In genomic region chr11:49249811-49250421, GRCm38 (mm10) we compare ENCODE assay signal across 8 mouse cellular contexts. TPM values are rescaled to one million over a fixed set of nuclear protein-coding genes. Genes with fewer than 3 reads are reported as not detected.
A peak's percentile ranks its signal among the peaks of the same experiment; 100 is the strongest.
DNase-seq lines count a peak whose midpoint lies in the region; ATAC-seq and TF ChIP-seq lines count a peak whose summit lies in the region.

No protein-coding gene starts in this region.

- H3K4me1 ChIP-seq in embryonic facial prominence, embryonic 10.5 days: peaks cover 62% of the 10 kb centered on the region
- peaks cover 11% of the 10 kb centered on the region; the same call in 1 of the 2 replicates for H3K4me1 ChIP-seq in hindbrain, postnatal 0 days (ENCODE audit: insufficient read depth, low read length)
- H3K4me1 ChIP-seq in liver, embryonic 16.5 days (ENCODE audit: control insufficient read depth, low read depth, low read length): peaks cover 75% of the 10 kb centered on the region

- peak overlapping the region; percentile 66 for H3K4me2 ChIP-seq in hindbrain, postnatal 0 days (ENCODE audit: low read depth, low read length)
- H3K4me2 ChIP-seq in liver, embryonic 16.5 days (ENCODE audit: low read depth, low read length): peak overlapping the region; percentile 80

- H3K9ac ChIP-seq in hindbrain, postnatal 0 days (replicated peaks; ENCODE audit: low read length): peak overlapping the region; percentile 57
- H3K9ac ChIP-seq in liver, embryonic 16.5 days (ENCODE audit: low read depth, low read length): peak overlapping the region; percentile 96

- H3K36me3 ChIP-seq in embryonic facial prominence, embryonic 10.5 days (replicated peaks): peaks cover 29% of the 10 kb centered on the region
- peaks cover 4% of the 10 kb centered on the region; the same call in 1 of the 2 replicates for H3K36me3 ChIP-seq in hindbrain, postnatal 0 days (ENCODE audit: insufficient read depth, low read length)
- peaks cover 13% of the 10 kb centered on the region for H3K36me3 ChIP-seq in liver, embryonic 16.5 days (ENCODE audit: control insufficient read depth, insufficient read depth)

- H3K27me3 ChIP-seq in embryonic facial prominence, embryonic 10.5 days (replicated peaks; ENCODE audit: low read depth, poor library complexity, severe bottlenecking): no peaks in the 10 kb centered on the region
- no peaks in the 10 kb centered on the region for H3K27me3 ChIP-seq in hindbrain, postnatal 0 days (ENCODE audit: insufficient read depth, low read length)
- H3K27me3 ChIP-seq in liver, embryonic 16.5 days (ENCODE audit: control insufficient read depth, insufficient read depth, low read depth, low read length): no peaks in the 10 kb centered on the region

- peak overlapping the region; percentile 83 for H3K4me3 ChIP-seq in embryonic facial prominence, embryonic 10.5 days
- H3K4me3 ChIP-seq in hindbrain, postnatal 0 days (ENCODE audit: low read length): peak overlapping the region; percentile 50
- peak overlapping the region; percentile 84 for H3K4me3 ChIP-seq in liver, embryonic 16.5 days (ENCODE audit: low read depth, low read length)

- TF ChIP-seq CTCF in hindbrain, postnatal 0 days (IDR thresholded peaks at IDR 0.05; ENCODE audit: low read depth): no peak

- H3K27ac ChIP-seq in embryonic facial prominence, embryonic 10.5 days (replicated peaks): peak overlapping the region; percentile 96
- peak overlapping the region; percentile 79 for H3K27ac ChIP-seq in hindbrain, postnatal 0 days
- H3K27ac ChIP-seq in liver, embryonic 16.5 days (ENCODE audit: low read length): peak overlapping the region; percentile 94

- peak; percentile 11; the same call in 1 of the 2 replicates for ATAC-seq in hindbrain, postnatal 0 days
- peak; percentile 3; the same call in 1 of the 2 replicates for ATAC-seq in liver, embryonic 16.5 days (ENCODE audit: low read depth)
- no peak for ATAC-seq in megakaryocyte-erythroid progenitor cell, adult 5-6 weeks (replicated peaks; ENCODE audit: low FRiP score, low TSS enrichment, poor library complexity, severe bottlenecking)

- DNase-seq in adrenal gland, postnatal 36 days: peak; percentile 22 to 44
- DNase-seq in adrenal gland, adult 8-10 months: no peak
- DNase-seq in embryonic facial prominence, embryonic 10.5 days (ENCODE audit: low spot score): no peak
- no peak for DNase-seq in hindbrain, postnatal 0 days (ENCODE audit: low spot score)
- DNase-seq in skeletal muscle tissue, adult 2 months (ENCODE audit: low read depth, low spot score): peak; percentile 48
- DNase-seq in ovary, postnatal 36 days (ENCODE audit: low spot score): no peak

- WGBS in embryonic facial prominence, embryonic 10.5 days: 29% methylated on average over 10 of the region's 10 CpGs
- WGBS in hindbrain, postnatal 0 days: 27% methylated on average over 10 of the region's 10 CpGs
- WGBS in liver, embryonic 16.5 days (ENCODE audit: insufficient replicate concordance): 3% methylated on average over 10 of the region's 10 CpGs

- H3K9me3 ChIP-seq in embryonic facial prominence, embryonic 10.5 days: no peaks in the 10 kb centered on the region
- no peaks in the 10 kb centered on the region for H3K9me3 ChIP-seq in hindbrain, postnatal 0 days (ENCODE audit: low read length)
- H3K9me3 ChIP-seq in liver, embryonic 16.5 days (replicated peaks; ENCODE audit: control insufficient read depth, low read length): no peaks in the 10 kb centered on the region

RNA-seq across cellular contexts. Expression of gene Mgat1, which starts 5.9 kb away (rescaled TPM):
- 100 to 1,000 TPM; 113 to 135 TPM for total RNA-seq in adrenal gland, postnatal 36 days (2021)
- 100 to 1,000 TPM; 114 to 131 (median 124) TPM for total RNA-seq in adrenal gland, adult 8-10 months (2022)
- polyA plus RNA-seq in embryonic facial prominence, embryonic 10.5 days (2016; fragmentation: Nextera tagmentation; extraction: Ambion mirVana): 34.8 and 40.3 TPM in 2 replicates
- 87.4 and 109 TPM in 2 replicates for total RNA-seq in hindbrain, postnatal 0 days (2014; rRNA removed)
- 33.6 and 35.3 TPM in 2 replicates for polyA plus RNA-seq in hindbrain, postnatal 0 days (2015; fragmentation: Nextera tagmentation; extraction: Ambion mirVana)
- polyA plus RNA-seq in liver, embryonic 16.5 days (2015; fragmentation: Nextera tagmentation; extraction: Ambion mirVana): 41.5 TPM in 2 replicates
- 47.4 and 53.5 TPM in 2 replicates for total RNA-seq in megakaryocyte-erythroid progenitor cell, adult 5-6 weeks (2014; fragmentation: Nextera tagmentation)
- total RNA-seq in megakaryocyte-erythroid progenitor cell, adult 5-6 weeks (2017): 28.1 and 34.2 TPM in 2 replicates

RNA-seq across cellular contexts. Expression of gene Olfr1393, which starts 28.2 kb away (rescaled TPM):
- not detected for total RNA-seq in adrenal gland, postnatal 36 days (2021)
- not detected for total RNA-seq in adrenal gland, adult 8-10 months (2022)
- polyA plus RNA-seq in embryonic facial prominence, embryonic 10.5 days (2016; fragmentation: Nextera tagmentation; extraction: Ambion mirVana): 0.10 TPM in 1 of 2 replicates, not detected in the other
- total RNA-seq in hindbrain, postnatal 0 days (2014; rRNA removed): 0.86 TPM in 1 of 2 replicates, not detected in the other
- polyA plus RNA-seq in hindbrain, postnatal 0 days (2015; fragmentation: Nextera tagmentation; extraction: Ambion mirVana): 0.10 and 0.13 TPM in 2 replicates
- 0.06 TPM in 1 of 2 replicates, not detected in the other for polyA plus RNA-seq in liver, embryonic 16.5 days (2015; fragmentation: Nextera tagmentation; extraction: Ambion mirVana)
- total RNA-seq in megakaryocyte-erythroid progenitor cell, adult 5-6 weeks (2014; fragmentation: Nextera tagmentation): not detected in 2 replicates
- not detected in 2 replicates for total RNA-seq in megakaryocyte-erythroid progenitor cell, adult 5-6 weeks (2017)

RNA-seq across cellular contexts. Expression of gene Olfr1392, which starts 35.2 kb away (rescaled TPM):
- not detected for total RNA-seq in adrenal gland, postnatal 36 days (2021)
- not detected for total RNA-seq in adrenal gland, adult 8-10 months (2022)
- polyA plus RNA-seq in embryonic facial prominence, embryonic 10.5 days (2016; fragmentation: Nextera tagmentation; extraction: Ambion mirVana): 0.06 TPM in 1 of 2 replicates, not detected in the other
- total RNA-seq in hindbrain, postnatal 0 days (2014; rRNA removed): not detected in 2 replicates
- polyA plus RNA-seq in hindbrain, postnatal 0 days (2015; fragmentation: Nextera tagmentation; extraction: Ambion mirVana): not detected in 2 replicates
- polyA plus RNA-seq in liver, embryonic 16.5 days (2015; fragmentation: Nextera tagmentation; extraction: Ambion mirVana): not detected in 2 replicates
- not detected in 2 replicates for total RNA-seq in megakaryocyte-erythroid progenitor cell, adult 5-6 weeks (2014; fragmentation: Nextera tagmentation)
- not detected in 2 replicates for total RNA-seq in megakaryocyte-erythroid progenitor cell, adult 5-6 weeks (2017)

RNA-seq across cellular contexts. Expression of gene Zfp62, which starts 46.8 kb away (rescaled TPM):
- total RNA-seq in adrenal gland, postnatal 36 days (2021): 10 to 100 TPM; 29.7 to 33.3 TPM
- 10 to 100 TPM; 28.1 to 40.1 (median 36.2) TPM for total RNA-seq in adrenal gland, adult 8-10 months (2022)
- polyA plus RNA-seq in embryonic facial prominence, embryonic 10.5 days (2016; fragmentation: Nextera tagmentation; extraction: Ambion mirVana): 46.8 and 50.0 TPM in 2 replicates
- 20.2 and 25.0 TPM in 2 replicates for total RNA-seq in hindbrain, postnatal 0 days (2014; rRNA removed)
- polyA plus RNA-seq in hindbrain, postnatal 0 days (2015; fragmentation: Nextera tagmentation; extraction: Ambion mirVana): 25.7 and 25.8 TPM in 2 replicates
- 11.1 and 11.7 TPM in 2 replicates for polyA plus RNA-seq in liver, embryonic 16.5 days (2015; fragmentation: Nextera tagmentation; extraction: Ambion mirVana)
- 56.5 and 67.6 TPM in 2 replicates for total RNA-seq in megakaryocyte-erythroid progenitor cell, adult 5-6 weeks (2014; fragmentation: Nextera tagmentation)
- 102 and 160 TPM in 2 replicates for total RNA-seq in megakaryocyte-erythroid progenitor cell, adult 5-6 weeks (2017)

RNA-seq across cellular contexts. Expression of gene Olfr10, which starts 54.6 kb away (rescaled TPM):
- not detected for total RNA-seq in adrenal gland, postnatal 36 days (2021)
- not detected for total RNA-seq in adrenal gland, adult 8-10 months (2022)
- not detected in 2 replicates for polyA plus RNA-seq in embryonic facial prominence, embryonic 10.5 days (2016; fragmentation: Nextera tagmentation; extraction: Ambion mirVana)
- not detected in 2 replicates for total RNA-seq in hindbrain, postnatal 0 days (2014; rRNA removed)
- polyA plus RNA-seq in hindbrain, postnatal 0 days (2015; fragmentation: Nextera tagmentation; extraction: Ambion mirVana): not detected in 2 replicates
- not detected in 2 replicates for polyA plus RNA-seq in liver, embryonic 16.5 days (2015; fragmentation: Nextera tagmentation; extraction: Ambion mirVana)
- not detected in 2 replicates for total RNA-seq in megakaryocyte-erythroid progenitor cell, adult 5-6 weeks (2014; fragmentation: Nextera tagmentation)
- total RNA-seq in megakaryocyte-erythroid progenitor cell, adult 5-6 weeks (2017): not detected in 2 replicates

Comparison
In these comparisons a context has a peak if more than half of its experiments do, and no peak if none do; other contexts are left out.
1. DNase-seq: peak in adrenal gland, postnatal 36 days (2 of 2) and skeletal muscle tissue, adult 2 months (single experiment); none in adrenal gland, adult 8-10 months (single experiment), embryonic facial prominence, embryonic 10.5 days (single experiment), hindbrain, postnatal 0 days (single experiment) and ovary, postnatal 36 days (single experiment).
2. Peak in every context shown above with its lines, with median percentiles within 50 percentile points of each other: H3K27ac ChIP-seq and H3K4me3 ChIP-seq.